Mouse (Mus musculus): ENCODE data around the gene Gm29427.
A peak's percentile ranks its signal among the peaks of the same experiment; 100 is the strongest.
"Not testable (repeated sequence)": the region's sequence is repeated elsewhere in the genome, so short reads cannot be mapped to it uniquely, and the experiment has no call there.

Gm29427 gene

GRCm38 (mm10) chr1:130659641-130660040 lies 56.0 kb downstream of the Gm29427 start:
- DNase-seq (ENCODE audit: low spot score in 2 of 2): not testable (repeated sequence)

GRCm38 (mm10) chr1:130644103-130644502 lies 71.5 kb downstream of the Gm29427 start:
- no peak for DNase-seq (ENCODE audit: low spot score in 2 of 2)

DNA sequence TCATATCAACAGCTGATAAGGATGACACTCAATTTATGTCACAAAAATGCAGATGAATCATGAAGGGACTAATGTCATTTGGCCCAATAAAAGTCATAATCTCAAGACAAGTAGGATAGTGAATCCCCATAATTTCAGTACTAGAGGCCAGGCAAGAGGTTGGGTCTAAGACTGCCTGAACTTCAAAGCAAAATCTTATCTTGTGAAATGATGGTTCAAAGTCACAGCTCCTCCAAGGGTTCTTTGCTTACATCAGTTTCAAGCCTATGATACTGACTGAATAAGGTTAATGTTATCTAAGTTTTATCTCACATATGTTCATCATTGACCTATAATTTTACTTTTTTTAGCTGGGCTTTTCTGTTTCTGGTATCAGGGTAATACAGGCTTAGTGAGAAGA lies 74.6 kb downstream of the Gm29427 start:
- no peak for DNase-seq (ENCODE audit: low spot score in 2 of 2)

DNA sequence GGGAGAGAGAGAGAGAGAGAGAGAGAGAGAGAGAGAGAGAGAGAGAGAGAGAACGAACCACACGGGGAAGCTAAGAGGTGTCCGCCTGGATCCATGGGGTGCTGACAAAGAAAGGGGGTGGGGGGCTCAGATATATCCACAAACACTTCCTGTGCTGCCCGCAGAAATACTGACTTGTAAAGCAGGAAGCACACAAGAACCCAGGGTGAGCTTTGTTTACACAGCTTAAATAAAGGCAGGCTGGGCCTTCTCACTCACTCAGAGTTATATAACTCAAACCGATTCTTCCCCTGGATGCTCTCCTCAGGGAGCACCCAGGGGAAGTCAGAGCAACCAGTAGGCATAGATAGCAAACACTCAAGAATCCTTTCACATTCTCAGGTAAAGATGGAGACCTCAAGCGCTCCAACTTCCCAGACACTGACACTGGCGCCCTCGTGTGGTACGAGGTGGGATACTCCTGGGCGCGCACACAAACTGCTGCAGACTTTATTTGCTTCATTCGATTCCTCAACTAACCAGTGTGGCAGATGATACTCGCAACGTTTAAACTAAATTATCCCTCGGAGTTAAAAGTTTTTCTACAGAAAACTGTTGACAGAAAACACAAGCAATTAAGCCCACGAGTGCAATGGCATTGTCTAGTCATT lies 81.7 kb downstream of the Gm29427 start:
- DNase-seq (ENCODE audit: low spot score in 2 of 2): peak; percentile 75 to 77

- no peak for DNase-seq (ENCODE audit: low spot score in 2 of 2)
Measured at GRCm38 (mm10) chr1:130633316-130633715, 82.3 kb downstream of the Gm29427 start.

GRCm38 (mm10) chr1:130629521-130629920 lies 86.1 kb downstream of the Gm29427 start, which contains the start of gene Zp3r:
Zp3r (minus strand) TSS chr1:130629621.
- no peak for DNase-seq (ENCODE audit: low spot score in 2 of 2)

Measured in urinary bladder, postnatal 36 days (tissue).